Mouse (Mus musculus) lung, embryonic 15.5 days (tissue): ENCODE data around the gene Acsl5. TPM values are rescaled to one million over a fixed set of nuclear protein-coding genes. Genes with fewer than 3 reads are reported as not detected.

ENCODE experiments used
- ATAC-seq: fragments of 200-750 bp; cut with Nextera tagmentation; 2 replicates; pipeline ENCODE4 v1.8.0; 2017; ENCODE audit warnings: moderate number of reproducible peaks, borderline replicate concordance; ENCODE audit not compliant: low FRiP score, low TSS enrichment; ENCODE audit errors: extremely low read depth
- H3K27ac ChIP-seq: fragments of 300-500 bp; sonication (generic); 2 replicates; pipeline ENCODE4 v1.5.1; 2015; ENCODE audit warnings: moderate library complexity, mild to moderate bottlenecking, inconsistent platforms
- H3K27me3 ChIP-seq: fragments of 300-500 bp; sonication (generic); 2 replicates; pipeline ENCODE4 v1.6.1; 2015; ENCODE audit warnings: inconsistent platforms
- H3K36me3 ChIP-seq: fragments of 300-500 bp; sonication (generic); 2 replicates; pipeline ENCODE4 v1.6.1; 2015; ENCODE audit warnings: inconsistent platforms
- H3K4me1 ChIP-seq: fragments of 300-500 bp; sonication (generic); 2 replicates; pipeline ENCODE4 v1.6.1; 2015; ENCODE audit warnings: inconsistent platforms
- H3K4me2 ChIP-seq: fragments of 300-500 bp; sonication (generic); 2 replicates; pipeline ENCODE4 v1.6.1; 2015; ENCODE audit warnings: inconsistent platforms, mild to moderate bottlenecking, moderate library complexity
- H3K4me3 ChIP-seq: fragments of 300-500 bp; sonication (generic); 2 replicates; pipeline ENCODE4 v1.5.1; 2015; ENCODE audit warnings: mild to moderate bottlenecking, inconsistent platforms
- H3K9ac ChIP-seq: fragments of 300-500 bp; sonication (generic); 2 replicates; pipeline ENCODE4 v1.6.1; 2015; ENCODE audit warnings: inconsistent platforms
- H3K9me3 ChIP-seq: fragments of 300-500 bp; sonication (generic); 2 replicates; pipeline ENCODE4 v1.6.1; 2016; ENCODE audit warnings: inconsistent platforms
- WGBS: fragments of 180-500 bp; shearing (Covaris S2); methylation state at CpG from one replicate; pipeline ENCODE4 v1.1.7; 2015; 5-methylcytosine and 5-hydroxymethylcytosine counted together
- polyA plus RNA-seq: library from polyadenylated mRNA; unstranded; fragments of >200 nt; fragmentation: Nextera tagmentation; extraction: Ambion mirVana; gene quantifications from 2 replicates; pipeline ENCODE4 v1.2.1, GENCODE M21; 2015

Acsl5 gene
- polyA plus RNA-seq, 1 experiment from 2014 or later, result 83.7 TPM

DNA sequence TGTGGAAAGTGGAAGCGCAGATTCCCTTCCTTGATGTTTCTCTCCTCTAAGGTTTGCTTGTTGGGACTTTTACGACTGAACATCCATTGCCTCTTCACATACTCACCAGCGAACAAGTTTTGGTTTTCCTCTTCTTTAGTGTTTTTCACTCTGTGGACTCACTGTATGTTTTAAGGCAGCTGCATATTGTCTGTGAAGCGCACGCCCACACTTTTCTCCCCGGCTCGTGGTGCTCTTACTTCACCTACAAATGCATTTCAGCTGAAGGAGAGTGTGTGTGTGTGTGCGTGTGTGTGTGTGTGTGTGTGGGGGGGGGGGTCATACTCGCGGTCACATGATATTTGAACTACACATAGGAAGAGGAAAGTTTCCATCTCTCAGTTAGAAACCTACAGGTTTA, 85.9 kb downstream of the Acsl5 start:
- H3K27ac ChIP-seq, result no peak overlapping the region
- no peaks in the 10 kb centered on the region for H3K27me3 ChIP-seq
- no peaks in the 10 kb centered on the region for H3K9me3 ChIP-seq
- H3K4me2 ChIP-seq, result no peak overlapping the region
- ATAC-seq, result no peak
- 87% methylated on average over 10 of the region's 10 CpGs for WGBS
- H3K4me1 ChIP-seq, result no peaks in the 10 kb centered on the region
- H3K36me3 ChIP-seq, result no peaks in the 10 kb centered on the region
- H3K9ac ChIP-seq, result no peak overlapping the region
- no peak overlapping the region for H3K4me3 ChIP-seq

DNA sequence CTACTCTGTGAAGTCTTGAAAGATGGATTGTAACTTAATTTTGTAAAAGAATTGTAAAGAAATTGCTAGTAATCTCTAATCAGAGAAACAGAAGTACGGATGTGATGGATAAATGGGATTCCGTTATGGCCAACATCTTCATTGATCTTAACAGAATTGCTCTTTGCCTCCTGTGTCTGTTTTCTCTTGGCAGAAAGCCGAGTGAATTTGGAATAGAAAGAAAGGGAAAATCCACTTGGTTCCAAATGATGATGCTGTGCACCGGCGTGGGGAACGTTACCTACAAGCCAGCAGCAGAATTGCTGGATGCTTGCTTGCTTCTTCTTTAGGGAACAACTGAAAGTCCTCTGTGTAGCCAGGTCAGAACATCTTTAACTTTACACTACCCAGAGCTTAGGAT, 88.8 kb downstream of the Acsl5 start:
- Histone ChIP-seq H3K27me3 (no peaks in the 10 kb centered on the region), H3K4me3 (no peak overlapping the region), H3K27ac (no peak overlapping the region), H3K9me3 (no peaks in the 10 kb centered on the region), H3K4me2 (no peak overlapping the region), H3K9ac (no peak overlapping the region), H3K36me3 (no peaks in the 10 kb centered on the region), H3K4me1 (no peaks in the 10 kb centered on the region)
- ATAC-seq, result no peak
- 82% methylated on average over 6 of the region's 6 CpGs for WGBS

DNA sequence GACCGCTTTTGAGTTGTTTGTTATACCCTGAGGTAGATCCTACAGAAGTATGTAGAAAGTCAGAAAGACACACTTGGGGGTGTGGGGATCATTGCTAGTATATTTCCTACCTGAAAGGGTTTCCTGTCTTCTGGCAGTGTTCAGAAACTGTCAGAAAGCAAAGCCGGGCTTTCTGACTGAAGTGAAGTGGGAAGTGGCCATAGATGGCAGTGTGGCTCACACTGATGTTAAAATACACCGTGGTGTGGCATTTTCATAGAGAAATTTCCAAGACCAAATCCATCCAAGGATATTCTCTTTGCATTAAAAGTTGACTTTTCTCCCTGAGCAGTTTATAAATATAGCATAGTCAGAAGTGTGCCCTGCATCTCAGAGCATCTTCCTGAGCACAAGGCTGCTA, 89.6 kb downstream of the Acsl5 start:
- no peak for ATAC-seq
- H3K4me2 ChIP-seq, result no peak overlapping the region
- H3K27ac ChIP-seq, result no peak overlapping the region
- no peaks in the 10 kb centered on the region for H3K36me3 ChIP-seq
- WGBS, result 66% methylated on average over 3 of the region's 3 CpGs
- H3K4me1 ChIP-seq, result no peaks in the 10 kb centered on the region
- no peaks in the 10 kb centered on the region for H3K27me3 ChIP-seq
- no peaks in the 10 kb centered on the region for H3K9me3 ChIP-seq
- no peak overlapping the region for H3K9ac ChIP-seq
- no peak overlapping the region for H3K4me3 ChIP-seq

DNA sequence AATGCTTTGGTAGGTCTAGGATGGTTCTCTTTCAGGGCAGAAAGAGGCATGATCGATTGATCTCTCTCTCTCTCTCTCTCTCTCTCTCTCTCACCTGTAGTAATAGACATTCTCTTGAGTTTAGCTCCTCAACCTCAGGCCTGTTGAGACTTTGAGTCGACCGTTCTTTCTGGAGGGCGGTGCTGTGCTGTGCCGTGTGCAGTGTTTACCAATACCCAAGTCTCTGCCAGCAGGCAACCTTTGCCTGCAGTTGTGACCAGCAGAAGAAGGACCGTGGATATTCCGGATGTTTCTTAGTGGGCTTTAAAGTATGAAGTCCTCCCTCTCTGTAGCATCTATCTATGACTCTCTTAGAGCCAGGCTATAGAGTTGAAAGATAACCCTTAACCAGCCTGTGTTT, 90.7 kb downstream of the Acsl5 start:
- 81% methylated on average over 7 of the region's 7 CpGs for WGBS
- no peak overlapping the region for H3K4me2 ChIP-seq
- no peaks in the 10 kb centered on the region for H3K4me1 ChIP-seq
- no peak for ATAC-seq
- no peak overlapping the region for H3K4me3 ChIP-seq
- H3K9me3 ChIP-seq, result no peaks in the 10 kb centered on the region
- no peak overlapping the region for H3K27ac ChIP-seq
- no peaks in the 10 kb centered on the region for H3K27me3 ChIP-seq
- H3K36me3 ChIP-seq, result no peaks in the 10 kb centered on the region
- no peak overlapping the region for H3K9ac ChIP-seq

DNA sequence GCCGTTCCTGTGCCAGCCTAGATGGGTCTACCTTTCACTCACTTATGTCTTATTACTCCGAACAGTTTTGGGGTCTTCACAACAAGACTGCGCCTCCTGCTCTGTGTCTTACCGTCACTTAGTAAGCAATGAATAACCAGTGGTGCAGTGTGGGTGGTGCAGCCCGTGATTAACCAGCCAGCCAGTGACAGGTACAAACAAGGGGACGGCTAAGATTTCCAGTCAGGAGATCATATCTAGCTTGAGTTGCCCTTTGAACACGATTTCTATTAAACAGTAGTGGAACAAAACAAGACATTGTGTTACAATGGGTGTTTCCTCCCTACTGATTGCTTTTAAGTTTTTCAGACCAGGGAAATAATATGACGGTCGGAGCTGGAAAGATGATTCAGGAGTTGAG, 91.5 kb downstream of the Acsl5 start:
- no peak overlapping the region for H3K9ac ChIP-seq
- no peak overlapping the region for H3K4me2 ChIP-seq
- H3K4me3 ChIP-seq, result no peak overlapping the region
- WGBS, result 78% methylated on average over 9 of the region's 9 CpGs
- ATAC-seq, result no peak
- no peaks in the 10 kb centered on the region for H3K36me3 ChIP-seq
- no peak overlapping the region for H3K27ac ChIP-seq
- no peaks in the 10 kb centered on the region for H3K4me1 ChIP-seq
- H3K9me3 ChIP-seq, result no peaks in the 10 kb centered on the region
- H3K27me3 ChIP-seq, result no peaks in the 10 kb centered on the region

Other genes starting within 250 kb of the Acsl5 start
- gene Gpam, start 124.7 kb upstream of the Acsl5 start, polyA plus RNA-seq, result 28.7 and 29.2 TPM in 2 replicates
- 0.15 TPM in 1 of 2 replicates, not detected in the other for gene Tectb, start 71.2 kb upstream of the Acsl5 start, polyA plus RNA-seq
- 0.05 TPM in 1 of 2 replicates, not detected in the other for gene Gucy2g, start 10.7 kb upstream of the Acsl5 start, polyA plus RNA-seq
- gene Zdhhc6, start 64.1 kb downstream of the Acsl5 start, polyA plus RNA-seq, result 101 and 105 TPM in 2 replicates
- 25.0 and 27.8 TPM in 2 replicates for gene Vti1a, start 64.4 kb downstream of the Acsl5 start, polyA plus RNA-seq